Mouse (Mus musculus): ENCODE measurements around the gene Ugt1a5.
"Not testable (repeated sequence)": the region's sequence is repeated elsewhere in the genome, so short reads cannot be mapped to it uniquely, and the experiment has no call there.

GRCm38 (mm10) chr1:88150133-88150532 lies 15.7 kb upstream of the Ugt1a5 start:
- not testable (repeated sequence) for TF ChIP-seq CTCF, POLR2A (IDR thresholded peaks at IDR 0.05; ENCODE audit: insufficient read depth, low read depth, low read length)

All from olfactory bulb, adult 2 months (tissue).